Mouse (Mus musculus) heart, embryonic 16.5 days (tissue): ENCODE measurements around the gene Tnn. TPM values are rescaled to one million over a fixed set of nuclear protein-coding genes. Genes with fewer than 3 reads are reported as not detected.

Experiments
- ATAC-seq: fragments of 200-750 bp; cut with Nextera tagmentation; replicated peaks from 2 replicates; pipeline ENCODE4 v1.8.0; 2017; ENCODE audit warnings: moderate number of reproducible peaks; ENCODE audit not compliant: insufficient read depth, low FRiP score; ENCODE audit errors: extremely low read depth
- H3K27ac ChIP-seq: fragments of 300-500 bp; sonication (generic); 2 replicates; pipeline ENCODE4 v1.5.1; 2014; ENCODE audit warnings: mild to moderate bottlenecking, low read length, control low read depth, moderate library complexity
- H3K27me3 ChIP-seq: fragments of 300-500 bp; sonication (generic); 2 replicates; pipeline ENCODE4 v1.6.1; 2014; ENCODE audit warnings: low read length, mixed read lengths; ENCODE audit not compliant: control insufficient read depth, insufficient read depth
- H3K36me3 ChIP-seq: fragments of 300-500 bp; sonication (generic); 2 replicates; pipeline ENCODE4 v1.6.1; 2014; ENCODE audit not compliant: control insufficient read depth, insufficient read depth
- H3K4me1 ChIP-seq: fragments of 300-500 bp; sonication (generic); 2 replicates; pipeline ENCODE4 v1.6.1; 2014; ENCODE audit warnings: low read length, mixed read lengths; ENCODE audit not compliant: control insufficient read depth, insufficient read depth
- H3K4me2 ChIP-seq: fragments of 300-500 bp; sonication (generic); 2 replicates; pipeline ENCODE4 v1.6.1; 2014; ENCODE audit warnings: low read depth, mild to moderate bottlenecking, control low read depth, low read length
- H3K4me3 ChIP-seq: fragments of 300-500 bp; sonication (generic); 2 replicates; pipeline ENCODE4 v1.5.1; 2014; ENCODE audit warnings: mild to moderate bottlenecking, control low read depth, low read length
- H3K9ac ChIP-seq: fragments of 300-500 bp; sonication (generic); 2 replicates; pipeline ENCODE4 v1.6.1; 2014; ENCODE audit warnings: low read length, control low read depth
- H3K9me3 ChIP-seq: fragments of 300-500 bp; sonication (generic); replicated peaks from 2 replicates; pipeline ENCODE4 v1.6.1; 2016; ENCODE audit warnings: low read length; ENCODE audit not compliant: control insufficient read depth
- WGBS: fragments of 180-500 bp; shearing (Covaris S2); extraction: QIAGEN DNeasy Blood & Tissue Kit; methylation state at CpG from one replicate; pipeline ENCODE4 v1.1.7; 2014; 5-methylcytosine and 5-hydroxymethylcytosine counted together
- polyA plus RNA-seq: library from polyadenylated mRNA; unstranded; fragments of >200 nt; fragmentation: Nextera tagmentation; extraction: Ambion mirVana; gene quantifications from 2 replicates; pipeline ENCODE4 v1.2.1, GENCODE M21; 2015

Gene Tnn
- polyA plus RNA-seq, 1 experiment from 2014 or later = 0.20 TPM

DNA sequence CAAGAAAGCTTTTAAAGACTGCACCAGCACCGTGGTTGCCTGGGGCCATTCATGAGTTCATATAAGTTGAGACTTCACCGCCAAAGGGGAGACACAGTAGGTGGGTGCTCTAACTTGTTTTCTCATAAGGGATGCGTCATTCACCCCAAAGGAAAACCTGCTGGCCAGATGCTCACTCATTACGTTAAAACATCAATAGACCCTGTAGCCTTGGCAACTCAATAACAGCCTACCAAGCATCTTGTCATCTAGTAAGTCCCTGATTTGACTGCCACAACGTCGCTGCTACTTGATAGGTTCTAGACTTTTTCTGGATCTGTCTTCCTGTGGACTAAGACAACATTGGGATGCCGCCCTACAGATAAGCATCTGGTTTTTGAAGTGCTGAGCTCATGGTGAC, 111.0 kb downstream of the Tnn start:
- Histone ChIP-seq H3K36me3 (no peaks in the 10 kb centered on the region), H3K9me3 (no peaks in the 10 kb centered on the region), H3K9ac (no peak overlapping the region), H3K27me3 (no peaks in the 10 kb centered on the region), H3K4me3 (no peak overlapping the region), H3K27ac (no peak overlapping the region), H3K4me1 (peaks cover 29% of the 10 kb centered on the region), H3K4me2 (no peak overlapping the region)
- no peak for ATAC-seq
- 81% methylated on average over 7 of the region's 7 CpGs for WGBS

DNA sequence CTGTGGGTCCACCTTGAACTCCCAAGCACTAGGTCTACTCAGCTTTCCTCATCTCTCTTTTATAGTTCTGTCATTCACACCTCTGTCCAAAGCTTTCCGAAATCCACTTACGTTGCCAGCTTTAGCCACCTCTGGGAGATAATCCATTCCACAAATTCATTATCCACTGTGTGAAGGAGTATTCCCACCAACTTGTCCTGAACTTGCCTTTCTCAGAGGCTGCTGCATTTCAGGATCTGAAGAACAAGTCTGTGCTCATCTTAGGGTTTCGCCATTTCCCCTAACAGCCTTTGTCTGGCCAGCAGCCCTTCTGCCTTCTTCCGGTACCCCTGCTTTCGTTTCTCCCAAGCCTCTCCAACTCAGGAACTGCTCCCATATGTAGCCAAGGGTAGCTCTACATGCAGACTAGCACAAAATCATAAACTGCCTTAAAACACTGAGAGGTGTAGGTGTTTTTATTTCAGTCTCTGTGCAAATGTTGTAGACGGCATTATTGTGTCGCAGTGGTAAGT, 112.1 kb downstream of the Tnn start:
- no peak for ATAC-seq
- no peaks in the 10 kb centered on the region for H3K9me3 ChIP-seq
- no peaks in the 10 kb centered on the region for H3K27me3 ChIP-seq
- H3K4me2 ChIP-seq = no peak overlapping the region
- H3K9ac ChIP-seq = no peak overlapping the region
- peaks cover 24% of the 10 kb centered on the region for H3K4me1 ChIP-seq
- H3K4me3 ChIP-seq = no peak overlapping the region
- H3K36me3 ChIP-seq = no peaks in the 10 kb centered on the region
- no peak overlapping the region for H3K27ac ChIP-seq
- 81% methylated on average over 7 of the region's 7 CpGs for WGBS

DNA sequence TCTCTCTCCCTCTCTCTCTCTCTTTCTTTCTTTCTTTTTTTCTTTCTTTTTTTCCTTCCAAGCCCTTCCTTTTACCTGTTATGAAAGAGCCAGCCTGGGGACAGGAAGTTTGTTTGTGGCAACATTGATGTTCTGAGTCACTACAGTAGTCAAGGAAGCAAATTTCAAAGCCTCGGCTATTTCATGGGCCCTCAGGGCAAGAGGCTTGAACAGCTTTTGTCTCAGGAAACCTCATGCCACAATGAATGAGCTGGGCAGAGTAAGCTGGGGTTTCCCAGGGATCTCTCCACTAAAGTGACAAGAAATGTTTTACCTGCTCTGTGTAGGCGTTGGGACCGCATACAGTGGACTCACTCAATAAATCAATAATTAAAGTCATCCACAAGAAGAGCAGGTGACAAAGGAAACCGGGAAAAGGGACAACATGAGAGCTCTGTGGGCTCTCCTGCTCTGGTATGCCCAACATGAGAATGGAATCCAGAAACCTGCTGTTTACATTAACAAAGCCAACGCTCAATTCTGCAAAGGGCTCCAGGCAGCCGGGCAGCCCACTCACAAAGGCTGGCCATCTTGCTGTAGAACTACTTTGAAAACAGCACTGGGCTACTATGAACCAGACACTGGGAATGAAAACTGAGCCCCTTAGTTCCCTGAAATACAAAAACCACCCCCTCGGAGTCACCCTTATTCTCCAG, 113.3 kb downstream of the Tnn start:
- no peak overlapping the region for H3K27ac ChIP-seq

DNA sequence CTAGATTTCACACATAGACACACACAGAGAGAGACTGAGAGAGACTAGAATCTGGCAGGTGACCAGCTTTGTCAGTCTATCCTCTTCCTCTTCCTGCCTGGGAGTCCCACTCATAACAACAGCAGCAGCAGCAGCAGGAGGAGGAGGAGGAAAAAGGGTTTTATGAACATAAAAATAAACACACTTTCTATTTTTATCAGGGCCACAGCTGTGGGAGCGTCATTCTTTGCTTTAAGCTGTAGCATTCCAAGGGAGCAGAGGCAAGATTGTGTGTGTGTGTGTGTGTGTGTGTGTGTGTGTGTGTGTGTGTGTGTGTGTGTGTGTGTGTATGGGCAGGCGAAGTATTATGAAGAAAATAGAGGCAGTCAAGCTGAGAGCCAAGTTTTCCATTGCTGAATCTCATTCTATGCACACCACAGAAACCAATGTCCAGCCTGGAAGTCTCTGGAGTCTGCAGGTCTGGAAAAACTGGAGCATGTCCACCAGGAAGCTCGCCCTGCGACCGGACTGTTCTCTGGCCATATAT, 116.3 kb downstream of the Tnn start:
- H3K27ac ChIP-seq = peak overlapping the region; percentile 73
- no peak overlapping the region for H3K4me2 ChIP-seq

More for the DNA sequence above, 113.3 kb downstream of the Tnn start:
- no peaks in the 10 kb centered on the region for H3K36me3 ChIP-seq
- no peaks in the 10 kb centered on the region for H3K27me3 ChIP-seq
- H3K9me3 ChIP-seq = no peaks in the 10 kb centered on the region
- peaks cover 12% of the 10 kb centered on the region for H3K4me1 ChIP-seq
- ATAC-seq = no peak
- H3K9ac ChIP-seq = no peak overlapping the region
- H3K4me2 ChIP-seq = no peak overlapping the region
- WGBS = 70% methylated on average over 7 of the region's 7 CpGs
- H3K4me3 ChIP-seq = no peak overlapping the region

DNA sequence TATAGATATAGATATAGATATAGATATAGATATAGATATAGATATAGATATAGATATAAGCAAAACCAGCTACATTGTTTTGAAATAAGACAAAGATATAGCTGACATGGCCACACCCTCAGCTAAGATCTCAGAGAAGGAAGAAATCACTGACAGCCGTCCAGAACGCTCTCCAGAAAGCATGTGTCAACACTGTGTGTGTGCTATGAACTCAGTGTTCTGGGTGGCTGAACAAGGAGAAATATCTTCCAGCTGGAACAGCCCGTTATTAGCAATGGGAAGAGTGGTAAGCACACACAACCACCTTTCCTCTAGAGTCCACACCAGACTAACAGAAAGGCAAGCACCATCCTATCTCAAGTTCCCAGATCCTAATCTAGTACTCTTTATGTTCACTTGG, 117.8 kb downstream of the Tnn start:
- ATAC-seq = no peak

More for the DNA sequence above, 116.3 kb downstream of the Tnn start:
- no peaks in the 10 kb centered on the region for H3K27me3 ChIP-seq
- ATAC-seq = peak; percentile 78
- H3K9ac ChIP-seq = no peak overlapping the region
- peaks cover 4% of the 10 kb centered on the region for H3K4me1 ChIP-seq
- H3K4me3 ChIP-seq = no peak overlapping the region
- H3K36me3 ChIP-seq = no peaks in the 10 kb centered on the region
- WGBS = 41% methylated on average over 5 of the region's 5 CpGs
- H3K9me3 ChIP-seq = no peaks in the 10 kb centered on the region

More for the DNA sequence above, 117.8 kb downstream of the Tnn start:
- Histone ChIP-seq H3K9me3 (no peaks in the 10 kb centered on the region), H3K27me3 (no peaks in the 10 kb centered on the region), H3K27ac (no peak overlapping the region), H3K9ac (no peak overlapping the region), H3K36me3 (no peaks in the 10 kb centered on the region), H3K4me1 (peaks cover 4% of the 10 kb centered on the region), H3K4me3 (no peak overlapping the region), H3K4me2 (no peak overlapping the region)
- 37% methylated on average over 3 of the region's 3 CpGs for WGBS

Other genes starting within 250 kb of the Tnn start
- gene 4930523C07Rik, start 109.2 kb downstream of the Tnn start, polyA plus RNA-seq = 19.0 and 21.9 TPM in 2 replicates
- gene Mrps14, start 41.6 kb upstream of the Tnn start, polyA plus RNA-seq = 201 and 210 TPM in 2 replicates
- gene Cacybp, start 59.3 kb upstream of the Tnn start, polyA plus RNA-seq = 146 and 196 TPM in 2 replicates